Mouse (Mus musculus) neural tube, embryonic 13.5 days (tissue): ENCODE data around the gene Phf23. TPM values are rescaled to one million over a fixed set of nuclear protein-coding genes. Genes with fewer than 3 reads are reported as not detected.

Source experiments
- ATAC-seq: fragments of 200-750 bp; cut with Nextera tagmentation; 2 replicates; pipeline ENCODE4 v1.8.0; 2017; ENCODE audit warnings: low read depth, mild to moderate bottlenecking, moderate TSS enrichment, moderate library complexity
- H3K27ac ChIP-seq: fragments of 300-500 bp; sonication (generic); replicated peaks from 2 replicates; pipeline ENCODE4 v1.5.1; 2015; ENCODE audit warnings: moderate library complexity, mild to moderate bottlenecking, inconsistent platforms
- H3K27me3 ChIP-seq: fragments of 300-500 bp; sonication (generic); 2 replicates; pipeline ENCODE4 v1.6.1; 2015; ENCODE audit warnings: mild to moderate bottlenecking, inconsistent platforms
- H3K36me3 ChIP-seq: fragments of 300-500 bp; sonication (generic); 2 replicates; pipeline ENCODE4 v1.6.1; 2015; ENCODE audit warnings: mild to moderate bottlenecking, inconsistent platforms
- H3K4me1 ChIP-seq: fragments of 300-500 bp; sonication (generic); replicated peaks from 2 replicates; pipeline ENCODE4 v1.6.1; 2015; ENCODE audit warnings: inconsistent platforms
- H3K4me2 ChIP-seq: fragments of 300-500 bp; sonication (generic); 2 replicates; pipeline ENCODE4 v1.6.1; 2015; ENCODE audit warnings: inconsistent platforms, mild to moderate bottlenecking, moderate library complexity
- H3K4me3 ChIP-seq: fragments of 300-500 bp; sonication (generic); 2 replicates; pipeline ENCODE4 v1.5.1; 2015; ENCODE audit warnings: mild to moderate bottlenecking, inconsistent platforms
- H3K9ac ChIP-seq: fragments of 300-500 bp; sonication (generic); 2 replicates; pipeline ENCODE4 v1.6.1; 2015; ENCODE audit warnings: moderate library complexity, mild to moderate bottlenecking, inconsistent platforms
- H3K9me3 ChIP-seq: fragments of 300-500 bp; sonication (generic); 2 replicates; pipeline ENCODE4 v1.6.1; 2016; ENCODE audit warnings: inconsistent platforms
- WGBS: fragments of 180-500 bp; shearing (Covaris S2); methylation state at CpG from one replicate; pipeline ENCODE4 v1.1.7; 2015; 5-methylcytosine and 5-hydroxymethylcytosine counted together
- polyA plus RNA-seq: library from polyadenylated mRNA; unstranded; fragments of >200 nt; fragmentation: Nextera tagmentation; extraction: Ambion mirVana; gene quantifications from 2 replicates; pipeline ENCODE4 v1.2.1, GENCODE M21; 2015

Phf23 gene
- polyA plus RNA-seq, 1 experiment from 2014 or later: 76.3 TPM

DNA sequence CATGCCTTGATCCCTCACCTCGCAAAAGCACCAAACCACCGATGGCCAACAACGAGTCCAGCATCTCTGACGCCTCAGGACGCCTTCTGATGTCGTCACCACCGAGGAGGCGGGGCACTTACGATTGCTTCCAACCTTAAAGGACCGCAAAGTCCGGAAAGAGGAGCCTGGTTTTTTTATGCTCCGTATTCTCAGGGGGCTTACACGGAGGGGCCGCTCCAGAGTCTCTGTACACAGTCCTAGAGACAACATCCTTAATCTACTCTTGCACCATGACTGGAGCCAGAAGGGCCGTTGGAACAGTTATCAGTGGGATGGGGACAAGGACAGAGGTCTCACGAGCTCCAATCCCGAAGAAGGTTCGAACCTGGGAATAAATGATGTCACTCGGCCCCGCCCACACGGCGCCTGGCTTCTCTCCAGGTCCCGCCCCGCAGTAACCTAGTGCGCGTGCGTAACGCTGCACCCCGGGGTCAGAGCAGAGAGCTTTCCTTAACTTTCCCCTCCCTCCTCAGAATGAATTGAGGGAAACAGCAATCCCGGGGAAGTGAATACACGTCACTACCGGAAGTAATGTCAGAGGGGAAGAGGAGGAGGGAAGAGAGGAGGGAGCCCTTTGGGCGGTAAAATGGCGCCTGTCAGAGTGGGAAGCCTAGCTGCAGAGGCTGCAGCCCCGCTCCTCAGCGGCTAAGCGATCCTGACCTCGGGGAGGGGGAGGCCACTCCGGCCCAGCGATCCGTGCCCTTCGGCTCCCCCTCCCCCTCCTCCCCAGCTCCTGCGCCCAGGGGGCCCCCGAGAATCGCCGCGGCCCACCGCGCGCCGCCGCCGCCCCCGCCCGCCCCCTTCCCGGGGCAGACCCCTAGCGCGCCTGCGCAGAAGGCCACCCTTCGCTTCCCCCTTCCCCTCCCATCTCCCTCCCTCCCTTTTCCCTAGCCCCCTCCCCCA is 15.1 kb upstream of the Phf23 start:
- H3K9ac ChIP-seq: peak overlapping the region; percentile 100
- peak overlapping the region; percentile 100 for H3K27ac ChIP-seq
- peak; percentile 94 for ATAC-seq
- H3K36me3 ChIP-seq: peaks cover 47% of the 10 kb centered on the region
- H3K4me2 ChIP-seq: peak overlapping the region; percentile 87
- WGBS: under 1% methylated on average over 42 of the region's 60 CpGs
- no peaks in the 10 kb centered on the region for H3K27me3 ChIP-seq
- H3K9me3 ChIP-seq: no peaks in the 10 kb centered on the region
- peaks cover 40% of the 10 kb centered on the region for H3K4me1 ChIP-seq
- peak overlapping the region; percentile 99 for H3K4me3 ChIP-seq

DNA sequence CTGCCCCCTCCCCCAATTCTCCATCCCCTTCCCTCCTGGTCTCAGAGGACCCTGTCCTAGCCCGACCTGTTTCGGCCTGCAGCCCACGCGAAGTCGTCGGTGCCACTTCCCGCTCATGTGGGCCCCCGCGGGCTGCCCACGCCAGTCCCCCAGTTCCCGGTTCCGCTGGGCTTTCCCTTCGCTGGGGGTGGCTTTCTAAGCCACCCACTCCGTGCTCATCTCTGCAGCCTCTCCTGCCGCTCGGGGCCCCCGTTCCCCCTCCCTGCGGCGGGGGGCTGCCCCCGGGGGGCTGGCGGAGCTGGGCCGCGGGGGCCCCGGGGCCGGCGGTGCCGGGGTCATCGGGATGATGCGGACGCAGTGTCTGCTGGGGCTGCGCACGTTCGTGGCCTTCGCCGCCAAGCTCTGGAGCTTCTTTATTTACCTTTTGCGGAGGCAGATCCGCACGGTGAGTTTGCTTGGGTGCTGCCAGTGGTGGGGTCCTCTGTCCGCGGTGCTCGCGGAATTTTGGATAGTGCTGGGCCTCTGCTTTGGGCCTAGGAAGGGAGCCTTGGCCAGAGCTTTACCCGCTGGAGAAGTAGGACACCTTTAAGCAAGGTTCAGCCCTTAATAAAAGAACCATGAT is 14.3 kb upstream of the Phf23 start, which contains the start of gene Ctdnep1:
Gene Ctdnep1, plus strand, starts transcription at position 16 of the 622 bp plus-strand sequence.
- Histone ChIP-seq H3K9ac (peak within 1 kb of the TSS; percentile 100), H3K27ac (peak within 1 kb of the TSS; percentile 100), H3K4me2 (peak within 1 kb of the TSS; percentile 87), H3K36me3 (peaks cover 46% of the 10 kb centered on the region), H3K4me3 (peak within 1 kb of the TSS; percentile 99), H3K27me3 (no peaks in the 10 kb centered on the region), H3K9me3 (no peaks in the 10 kb centered on the region), H3K4me1 (peaks cover 40% of the 10 kb centered on the region)
- WGBS: under 1% methylated on average over 38 of the region's 43 CpGs
- peak; percentile 67 for ATAC-seq

GRCm38 (mm10) chr11:69982225-69982624 is 13.4 kb upstream of the Phf23 start, which contains the start of gene Elp5:
TSS of gene Elp5 (minus strand) at chr11:69982517.
- WGBS: 67% methylated on average over 8 of the region's 8 CpGs
- Histone ChIP-seq H3K4me2 (peak within 1 kb of the TSS; percentile 87), H3K4me3 (peak within 1 kb of the TSS; percentile 99), H3K4me1 (peaks cover 40% of the 10 kb centered on the region), H3K9ac (peak within 1 kb of the TSS; percentile 100), H3K9me3 (no peaks in the 10 kb centered on the region), H3K27me3 (no peaks in the 10 kb centered on the region), H3K27ac (peak within 1 kb of the TSS; percentile 100), H3K36me3 (peaks cover 47% of the 10 kb centered on the region)
- ATAC-seq: no peak

- Histone ChIP-seq H3K36me3 (peaks cover 48% of the 10 kb centered on the region), H3K4me2 (peak overlapping the region; percentile 87), H3K9me3 (no peaks in the 10 kb centered on the region), H3K27me3 (no peaks in the 10 kb centered on the region), H3K4me1 (peaks cover 40% of the 10 kb centered on the region), H3K9ac (peak overlapping the region; percentile 100), H3K27ac (no peak overlapping the region), H3K4me3 (peak overlapping the region; percentile 99)
- ATAC-seq: no peak
- WGBS: 43% methylated on average over 5 of the region's 5 CpGs
Observed at GRCm38 (mm10) chr11:69982877-69983276, 12.7 kb upstream of the Phf23 start.

DNA sequence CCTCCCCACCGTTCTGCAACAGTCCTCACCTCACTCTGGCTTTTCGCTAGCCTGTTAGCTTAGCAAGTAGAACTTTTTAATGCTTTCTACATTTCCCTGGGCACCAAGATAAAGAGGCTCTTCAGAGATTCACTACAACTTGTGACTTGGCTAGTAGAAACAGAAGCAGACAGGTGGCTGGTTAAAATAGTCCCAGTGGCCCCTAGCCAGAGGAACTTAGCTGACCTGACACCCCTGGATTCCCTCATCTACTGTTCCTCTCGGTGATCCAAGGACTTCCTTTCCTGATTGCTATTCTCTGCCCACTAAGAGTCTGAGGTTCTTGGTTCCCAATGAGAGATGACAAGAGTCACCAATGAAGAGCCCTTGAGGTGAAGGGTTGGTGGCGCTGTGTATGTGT is 12.2 kb upstream of the Phf23 start:
- H3K27me3 ChIP-seq: no peaks in the 10 kb centered on the region
- 84% methylated on average over 4 of the region's 4 CpGs for WGBS
- H3K4me3 ChIP-seq: peak overlapping the region; percentile 99; the same call in 1 of the 2 replicates

GRCm38 (mm10) chr11:69984431-69984830 is 11.1 kb upstream of the Phf23 start:
- no peak overlapping the region for H3K4me3 ChIP-seq
- H3K27me3 ChIP-seq: no peaks in the 10 kb centered on the region
- no peaks in the 10 kb centered on the region for H3K9me3 ChIP-seq
- H3K9ac ChIP-seq: no peak overlapping the region
- WGBS: 91% methylated on average over 8 of the region's 8 CpGs
- peaks cover 28% of the 10 kb centered on the region for H3K4me1 ChIP-seq
- H3K27ac ChIP-seq: no peak overlapping the region
- ATAC-seq: no peak
- H3K4me2 ChIP-seq: no peak overlapping the region
- H3K36me3 ChIP-seq: peaks cover 58% of the 10 kb centered on the region

More for the DNA sequence above, 12.2 kb upstream of the Phf23 start:
- Histone ChIP-seq H3K9me3 (no peaks in the 10 kb centered on the region), H3K36me3 (peaks cover 52% of the 10 kb centered on the region), H3K9ac (peak overlapping the region; percentile 100), H3K4me2 (peak overlapping the region; percentile 87), H3K4me1 (peaks cover 39% of the 10 kb centered on the region), H3K27ac (no peak overlapping the region)
- no peak for ATAC-seq

- Histone ChIP-seq H3K9me3 (no peaks in the 10 kb centered on the region), H3K27ac (peak overlapping the region; percentile 95; the same call in 1 of the 2 replicates), H3K9ac (no peak overlapping the region), H3K36me3 (peaks cover 67% of the 10 kb centered on the region), H3K4me1 (peaks cover 29% of the 10 kb centered on the region), H3K27me3 (no peaks in the 10 kb centered on the region), H3K4me2 (no peak overlapping the region), H3K4me3 (no peak overlapping the region)
- no peak for ATAC-seq
- WGBS: 87% methylated on average over 8 of the region's 8 CpGs
Observed at GRCm38 (mm10) chr11:69989949-69990348, 5.6 kb upstream of the Phf23 start.

GRCm38 (mm10) chr11:69990850-69991691 is 4.5 kb upstream of the Phf23 start, which contains the start of gene Gabarap:
TSS of gene Gabarap (plus strand) at chr11:69991143.
- H3K9ac ChIP-seq: peak within 1 kb of the TSS; percentile 93
- H3K27ac ChIP-seq: peak within 1 kb of the TSS; percentile 95
- H3K36me3 ChIP-seq: peaks cover 57% of the 10 kb centered on the region
- no peaks in the 10 kb centered on the region for H3K9me3 ChIP-seq
- H3K27me3 ChIP-seq: no peaks in the 10 kb centered on the region
- WGBS: under 1% methylated on average over 40 of the region's 40 CpGs
- H3K4me1 ChIP-seq: peaks cover 29% of the 10 kb centered on the region
- ATAC-seq: peak; percentile 75
- peak within 1 kb of the TSS; percentile 76 for H3K4me2 ChIP-seq
- H3K4me3 ChIP-seq: peak within 1 kb of the TSS; percentile 75

DNA sequence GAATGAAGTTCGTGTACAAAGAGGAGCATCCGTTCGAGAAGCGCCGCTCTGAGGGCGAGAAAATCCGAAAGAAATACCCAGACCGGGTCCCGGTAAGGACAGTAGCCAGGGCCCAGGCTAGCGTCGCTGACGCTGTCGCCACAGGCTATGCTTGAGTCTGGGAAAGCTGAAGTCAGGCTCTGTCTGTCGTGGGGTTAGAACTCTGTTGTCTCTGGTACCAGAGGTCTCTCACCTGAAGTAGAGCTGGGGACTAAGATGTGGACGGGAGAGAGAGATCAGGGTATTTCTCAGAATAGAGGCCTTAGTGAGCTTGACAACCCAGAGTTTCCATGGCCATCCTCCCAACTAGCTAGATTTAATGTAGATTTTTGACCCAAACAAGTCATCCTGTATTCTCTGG is 3.9 kb upstream of the Phf23 start:
- peak overlapping the region; percentile 93 for H3K9ac ChIP-seq
- H3K4me2 ChIP-seq: peak overlapping the region; percentile 76
- ATAC-seq: 0 out of 2 replicates have a peak, but pooled peaks have one; percentile 8
- no peaks in the 10 kb centered on the region for H3K27me3 ChIP-seq
- H3K9me3 ChIP-seq: no peaks in the 10 kb centered on the region
- H3K4me1 ChIP-seq: peaks cover 29% of the 10 kb centered on the region
- H3K27ac ChIP-seq: peak overlapping the region; percentile 95
- WGBS: under 1% methylated on average over 15 of the region's 15 CpGs
- peak overlapping the region; percentile 75 for H3K4me3 ChIP-seq
- H3K36me3 ChIP-seq: peaks cover 51% of the 10 kb centered on the region

GRCm38 (mm10) chr11:69992396-69992795 is 3.2 kb upstream of the Phf23 start:
- Histone ChIP-seq H3K4me1 (peaks cover 30% of the 10 kb centered on the region), H3K9me3 (no peaks in the 10 kb centered on the region), H3K36me3 (peaks cover 44% of the 10 kb centered on the region), H3K27me3 (no peaks in the 10 kb centered on the region), H3K9ac (peak overlapping the region; percentile 93), H3K4me2 (peak overlapping the region; percentile 76), H3K4me3 (peak overlapping the region; percentile 75), H3K27ac (no peak overlapping the region)
- ATAC-seq: no peak
- 86% methylated on average over 10 of the region's 10 CpGs for WGBS

DNA sequence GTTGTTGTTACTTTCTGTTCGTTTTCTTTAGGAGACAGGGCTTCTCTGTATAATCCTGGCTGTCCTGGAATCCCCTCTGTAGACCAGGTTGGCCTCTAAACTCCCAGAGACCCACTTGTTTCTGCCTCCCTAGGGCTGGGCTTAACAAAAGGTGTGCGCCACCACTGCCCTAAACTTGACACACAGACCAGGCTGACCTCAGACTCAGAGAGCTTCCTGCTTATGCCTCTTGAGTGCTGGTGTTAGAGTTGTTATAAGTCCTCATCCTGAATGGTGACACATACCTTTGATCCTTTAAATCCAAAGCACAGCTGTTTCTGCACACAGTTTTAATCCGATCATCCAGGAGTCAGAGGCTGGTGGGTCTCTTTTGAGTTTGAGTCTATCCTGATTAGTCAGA is 2.6 kb upstream of the Phf23 start:
- Histone ChIP-seq H3K9me3 (no peaks in the 10 kb centered on the region), H3K27ac (no peak overlapping the region), H3K27me3 (no peaks in the 10 kb centered on the region), H3K4me3 (peak overlapping the region; percentile 75), H3K9ac (peak overlapping the region; percentile 93), H3K4me2 (peak overlapping the region; percentile 76), H3K4me1 (peaks cover 36% of the 10 kb centered on the region), H3K36me3 (peaks cover 42% of the 10 kb centered on the region)
- no peak for ATAC-seq
- 93% methylated on average over 3 of the region's 3 CpGs for WGBS
